21 mouse cellular contexts compared by ENCODE assay signal in the genomic region with DNA sequence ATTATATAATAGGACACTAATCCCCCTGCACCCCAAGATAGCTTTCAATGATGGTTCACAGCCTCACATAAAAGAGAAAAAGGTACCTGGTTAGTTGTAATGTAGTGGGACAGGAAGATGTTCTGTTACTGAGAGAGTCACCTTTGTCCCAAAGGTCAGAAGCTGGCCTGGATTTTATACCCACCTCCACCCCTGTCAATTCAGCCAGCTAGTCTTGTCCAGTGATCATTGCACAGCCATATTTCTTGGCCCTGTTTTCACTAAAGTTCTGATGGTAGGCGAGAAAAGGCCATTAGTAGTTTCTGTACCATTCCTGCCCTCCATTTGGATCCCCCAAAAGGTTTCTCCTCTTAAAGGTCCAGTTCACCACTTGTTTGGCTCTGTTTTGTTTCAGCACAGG. TPM values are rescaled to one million over a fixed set of nuclear protein-coding genes. Genes with fewer than 3 reads are reported as not detected.
DNase-seq lines count a peak whose midpoint lies in the region; ATAC-seq lines count a peak whose summit lies in the region.
"Had no signal": no experiment of that assay in that cellular context is flagged by ENCODE, and none has a peak within 500 bp of the region (broad histone marks: within the 10 kb centered on the region; RNA-seq: fewer than 3 reads in every experiment).

No protein-coding gene starts in this region.

- DNase-seq in heart, adult 11 months = peak; percentile 88
- no peak for DNase-seq in heart, postnatal 14 days
- DNase-seq in kidney, adult 18-20 months = no peak
- no peak for DNase-seq in midbrain, embryonic 11.5 days (ENCODE audit: low spot score, missing footprints)
- DNase-seq in right cerebral cortex, postnatal 14 days = no peak
- DNase-seq: adrenal gland, postnatal 14 days; cerebellum, adult 11 months; cerebellum, postnatal 25 days; embryo, embryonic 11 days; forebrain, postnatal 0 days; lung, postnatal 14 days; spleen, adult 18-20 months; thymus, adult 18-20 months; thymus, postnatal 4 days had no signal

- peaks cover 44% of the 10 kb centered on the region for H3K36me3 ChIP-seq in kidney, embryonic 15.5 days
- peaks cover 7% of the 10 kb centered on the region; the same call in 1 of the 2 replicates for H3K36me3 ChIP-seq in midbrain, embryonic 15.5 days (replicated peaks)
- H3K36me3 ChIP-seq in midbrain, embryonic 11.5 days (ENCODE audit: control insufficient read depth, insufficient read depth, low read length) = peaks cover 4% of the 10 kb centered on the region

- no peak overlapping the region for H3K4me2 ChIP-seq in kidney, embryonic 15.5 days
- peak overlapping the region; percentile 84; the same call in 1 of the 2 replicates for H3K4me2 ChIP-seq in midbrain, embryonic 15.5 days
- H3K4me2 ChIP-seq in midbrain, embryonic 11.5 days = no peak overlapping the region

- H3K9ac ChIP-seq in kidney, embryonic 15.5 days = no peak overlapping the region
- no peak overlapping the region for H3K9ac ChIP-seq in midbrain, embryonic 15.5 days
- no peak overlapping the region for H3K9ac ChIP-seq in midbrain, embryonic 11.5 days (ENCODE audit: low read length)

- no peaks in the 10 kb centered on the region for H3K9me3 ChIP-seq in kidney, embryonic 15.5 days (replicated peaks)
- H3K9me3 ChIP-seq in midbrain, embryonic 15.5 days = no peaks in the 10 kb centered on the region
- no peaks in the 10 kb centered on the region for H3K9me3 ChIP-seq in midbrain, embryonic 11.5 days (ENCODE audit: control insufficient read depth, low read length)
- H3K9me3 ChIP-seq: forebrain, embryonic 10.5 days; heart, embryonic 13.5 days; limb, embryonic 12.5 days; megakaryocyte, embryonic 14.5 days had no signal

- H3K27me3 ChIP-seq in kidney, embryonic 15.5 days = no peaks in the 10 kb centered on the region
- H3K27me3 ChIP-seq in midbrain, embryonic 15.5 days (replicated peaks) = no peaks in the 10 kb centered on the region
- no peaks in the 10 kb centered on the region for H3K27me3 ChIP-seq in midbrain, embryonic 11.5 days (ENCODE audit: control insufficient read depth, insufficient read depth, low read length)
- H3K27me3 ChIP-seq: CH12.LX; heart, embryonic 13.5 days; limb, embryonic 12.5 days; megakaryocyte, embryonic 14.5 days had no signal

- intact Hi-C loops in heart, postnatal 14 days (cut with DNase I) = no loop called here

- 0 out of 2 replicates have a peak overlapping the region, but pooled peaks have one; percentile 61 for H3K4me3 ChIP-seq in kidney, embryonic 15.5 days (replicated peaks)
- H3K4me3 ChIP-seq in midbrain, embryonic 15.5 days = no peak overlapping the region
- no peak overlapping the region for H3K4me3 ChIP-seq in midbrain, embryonic 11.5 days (ENCODE audit: low read depth, low read length)

- 0 out of 2 replicates have a peak overlapping the region, but pooled peaks have one; percentile 24 for H3K27ac ChIP-seq in kidney, embryonic 15.5 days
- no peak overlapping the region for H3K27ac ChIP-seq in midbrain, embryonic 15.5 days
- H3K27ac ChIP-seq in midbrain, embryonic 11.5 days (ENCODE audit: low read depth, low read length) = no peak overlapping the region

- ATAC-seq in kidney, embryonic 15.5 days (replicated peaks; ENCODE audit: low FRiP score) = no peak
- no peak for ATAC-seq in midbrain, embryonic 15.5 days (replicated peaks)
- ATAC-seq in midbrain, embryonic 11.5 days (ENCODE audit: low FRiP score) = no peak

- WGBS in kidney, embryonic 15.5 days = 53% methylated on average over 1 of the region's 1 CpGs
- WGBS in midbrain, embryonic 15.5 days = 88% methylated on average over 1 of the region's 1 CpGs
- 71% methylated on average over 1 of the region's 1 CpGs for WGBS in midbrain, embryonic 11.5 days

- H3K4me1 ChIP-seq in kidney, embryonic 15.5 days = peaks cover 21% of the 10 kb centered on the region
- H3K4me1 ChIP-seq in midbrain, embryonic 15.5 days = peaks cover 26% of the 10 kb centered on the region
- peaks cover 6% of the 10 kb centered on the region for H3K4me1 ChIP-seq in midbrain, embryonic 11.5 days (ENCODE audit: control insufficient read depth, insufficient read depth, low read length)

RNA-seq across cellular contexts. Expression of gene Tmem150a, which starts 1.2 kb away (rescaled TPM):
- 10 to 100 TPM; 14.7 to 17.6 TPM for total RNA-seq in heart, postnatal 14 days (2021)
- polyA plus RNA-seq in kidney, embryonic 15.5 days (2015; fragmentation: Nextera tagmentation; extraction: Ambion mirVana) = 24.0 and 26.7 TPM in 2 replicates
- polyA plus RNA-seq in midbrain, embryonic 15.5 days (2015; fragmentation: Nextera tagmentation; extraction: Ambion mirVana) = 18.5 and 19.9 TPM in 2 replicates
- 6.2 and 6.5 TPM in 2 replicates for polyA plus RNA-seq in midbrain, embryonic 11.5 days (2014; fragmentation: Nextera tagmentation; extraction: Ambion mirVana)

RNA-seq across cellular contexts. Expression of gene 0610030E20Rik, which starts 6.9 kb away (rescaled TPM):
- total RNA-seq in heart, postnatal 14 days (2021) = 10 to 100 TPM; 13.1 to 14.4 TPM
- 27.6 and 29.8 TPM in 2 replicates for polyA plus RNA-seq in kidney, embryonic 15.5 days (2015; fragmentation: Nextera tagmentation; extraction: Ambion mirVana)
- polyA plus RNA-seq in midbrain, embryonic 15.5 days (2015; fragmentation: Nextera tagmentation; extraction: Ambion mirVana) = 18.7 and 19.4 TPM in 2 replicates
- 15.6 and 16.1 TPM in 2 replicates for polyA plus RNA-seq in midbrain, embryonic 11.5 days (2014; fragmentation: Nextera tagmentation; extraction: Ambion mirVana)

RNA-seq across cellular contexts. Expression of gene Usp39, which starts 9.0 kb away (rescaled TPM):
- total RNA-seq in heart, postnatal 14 days (2021) = 10 to 100 TPM; 16.6 to 19.7 TPM
- polyA plus RNA-seq in kidney, embryonic 15.5 days (2015; fragmentation: Nextera tagmentation; extraction: Ambion mirVana) = 46.3 and 50.3 TPM in 2 replicates
- 41.0 and 41.2 TPM in 2 replicates for polyA plus RNA-seq in midbrain, embryonic 15.5 days (2015; fragmentation: Nextera tagmentation; extraction: Ambion mirVana)
- 114 and 116 TPM in 2 replicates for polyA plus RNA-seq in midbrain, embryonic 11.5 days (2014; fragmentation: Nextera tagmentation; extraction: Ambion mirVana)

RNA-seq across cellular contexts. Expression of gene Rnf181, which starts 12.7 kb away (rescaled TPM):
- total RNA-seq in heart, postnatal 14 days (2021) = 10 to 100 TPM; 45.5 to 46.5 TPM
- 116 and 130 TPM in 2 replicates for polyA plus RNA-seq in kidney, embryonic 15.5 days (2015; fragmentation: Nextera tagmentation; extraction: Ambion mirVana)
- polyA plus RNA-seq in midbrain, embryonic 15.5 days (2015; fragmentation: Nextera tagmentation; extraction: Ambion mirVana) = 137 and 141 TPM in 2 replicates
- polyA plus RNA-seq in midbrain, embryonic 11.5 days (2014; fragmentation: Nextera tagmentation; extraction: Ambion mirVana) = 102 TPM in 2 replicates

RNA-seq across cellular contexts. Expression of gene Vamp5, which starts 26.2 kb away (rescaled TPM):
- total RNA-seq in heart, postnatal 14 days (2021) = 10 to 100 TPM; 48.8 to 54.0 TPM
- 35.0 and 40.7 TPM in 2 replicates for polyA plus RNA-seq in kidney, embryonic 15.5 days (2015; fragmentation: Nextera tagmentation; extraction: Ambion mirVana)
- polyA plus RNA-seq in midbrain, embryonic 15.5 days (2015; fragmentation: Nextera tagmentation; extraction: Ambion mirVana) = 20.2 and 24.2 TPM in 2 replicates
- 13.4 and 15.4 TPM in 2 replicates for polyA plus RNA-seq in midbrain, embryonic 11.5 days (2014; fragmentation: Nextera tagmentation; extraction: Ambion mirVana)
